In genomic region chr3:79252921-79253394, GRCm38 (mm10) we compare ENCODE assay signal across 10 mouse cellular contexts. TPM values are rescaled to one million over a fixed set of nuclear protein-coding genes. Genes with fewer than 3 reads are reported as not detected.
DNase-seq lines count a peak whose midpoint lies in the region; ATAC-seq and TF ChIP-seq lines count a peak whose summit lies in the region.
"Had no signal": no experiment of that assay in that cellular context is flagged by ENCODE, and none has a peak within 500 bp of the region (broad histone marks: within the 10 kb centered on the region; RNA-seq: fewer than 3 reads in every experiment).

No protein-coding gene starts in this region.

- WGBS in heart, embryonic 11.5 days (ENCODE audit: insufficient replicate concordance): 46% methylated on average over 5 of the region's 5 CpGs
- WGBS in forebrain, postnatal 0 days: 42% methylated on average over 5 of the region's 5 CpGs
- 56% methylated on average over 5 of the region's 5 CpGs for WGBS in midbrain, embryonic 13.5 days

- no peak for TF ChIP-seq CTCF in forebrain, postnatal 0 days (IDR thresholded peaks at IDR 0.05; ENCODE audit: low read depth)

- no peak overlapping the region for H3K4me3 ChIP-seq in heart, embryonic 11.5 days (ENCODE audit: low read depth, low read length)
- no peak overlapping the region for H3K4me3 ChIP-seq in forebrain, postnatal 0 days (ENCODE audit: low read depth, low read length)
- H3K4me3 ChIP-seq in midbrain, embryonic 13.5 days (replicated peaks): no peak overlapping the region
- H3K4me3 ChIP-seq: forebrain, embryonic 12.5 days; limb, embryonic 10.5 days had no signal

- H3K27ac ChIP-seq in heart, embryonic 11.5 days (ENCODE audit: low read depth, low read length): no peak overlapping the region
- no peak overlapping the region for H3K27ac ChIP-seq in forebrain, postnatal 0 days (ENCODE audit: low read depth, low read length)
- H3K27ac ChIP-seq in midbrain, embryonic 13.5 days: no peak overlapping the region
- H3K27ac ChIP-seq: forebrain, embryonic 12.5 days; limb, embryonic 10.5 days had no signal

- DNase-seq in heart, adult 8-10 months (ENCODE audit: low spot score): peak; percentile 68
- peak; percentile 61 for DNase-seq in A20 (ENCODE audit: low read depth, low spot score)
- peak; percentile 57 for DNase-seq in lung, postnatal 36 days
- DNase-seq in cerebellum, postnatal 4 days (ENCODE audit: low spot score in 2 of 2): no peak
- no peak for DNase-seq in forebrain, postnatal 0 days

- H3K4me2 ChIP-seq in heart, embryonic 11.5 days: no peak overlapping the region
- no peak overlapping the region for H3K4me2 ChIP-seq in forebrain, postnatal 0 days (ENCODE audit: low read depth)
- H3K4me2 ChIP-seq in midbrain, embryonic 13.5 days (replicated peaks): no peak overlapping the region
- H3K4me2 ChIP-seq: forebrain, embryonic 12.5 days had no signal

- H3K9me3 ChIP-seq in heart, embryonic 11.5 days (replicated peaks; ENCODE audit: control insufficient read depth, low read length): no peaks in the 10 kb centered on the region
- H3K9me3 ChIP-seq in forebrain, postnatal 0 days (ENCODE audit: low read length): no peaks in the 10 kb centered on the region
- 0 out of 2 replicates have a peak, but pooled peaks cover 4% of the 10 kb centered on the region for H3K9me3 ChIP-seq in midbrain, embryonic 13.5 days
- H3K9me3 ChIP-seq: limb, embryonic 10.5 days had no signal

- H3K9ac ChIP-seq in heart, embryonic 11.5 days (ENCODE audit: low read depth, low read length): no peak overlapping the region
- no peak overlapping the region for H3K9ac ChIP-seq in forebrain, postnatal 0 days
- H3K9ac ChIP-seq in midbrain, embryonic 13.5 days (replicated peaks): no peak overlapping the region
- H3K9ac ChIP-seq: forebrain, embryonic 12.5 days had no signal

- H3K27me3 ChIP-seq in heart, embryonic 11.5 days (ENCODE audit: control insufficient read depth, insufficient read depth, low read length): no peaks in the 10 kb centered on the region
- no peaks in the 10 kb centered on the region for H3K27me3 ChIP-seq in forebrain, postnatal 0 days (ENCODE audit: insufficient read depth, low read length)
- no peaks in the 10 kb centered on the region for H3K27me3 ChIP-seq in midbrain, embryonic 13.5 days
- H3K27me3 ChIP-seq: forebrain, embryonic 12.5 days had no signal

- no peak for ATAC-seq in heart, embryonic 11.5 days (replicated peaks; ENCODE audit: insufficient number of reproducible peaks, low FRiP score, low TSS enrichment)
- ATAC-seq in granulocyte monocyte progenitor cell, adult 5-6 weeks (replicated peaks; ENCODE audit: poor library complexity, severe bottlenecking): peak; percentile 88
- no peak for ATAC-seq in forebrain, postnatal 0 days
- no peak for ATAC-seq in midbrain, embryonic 13.5 days

- no peaks in the 10 kb centered on the region; the same call in 1 of the 2 replicates for H3K36me3 ChIP-seq in heart, embryonic 11.5 days (ENCODE audit: control insufficient read depth, insufficient read depth, low read length)
- H3K36me3 ChIP-seq in forebrain, postnatal 0 days (ENCODE audit: insufficient read depth): no peaks in the 10 kb centered on the region
- no peaks in the 10 kb centered on the region for H3K36me3 ChIP-seq in midbrain, embryonic 13.5 days
- H3K36me3 ChIP-seq: forebrain, embryonic 12.5 days; limb, embryonic 10.5 days had no signal

- H3K4me1 ChIP-seq in heart, embryonic 11.5 days (ENCODE audit: control insufficient read depth, insufficient read depth, low read length): peaks cover 13% of the 10 kb centered on the region
- H3K4me1 ChIP-seq in forebrain, postnatal 0 days (ENCODE audit: insufficient read depth): peaks cover 17% of the 10 kb centered on the region; the same call in 1 of the 2 replicates
- peaks cover 12% of the 10 kb centered on the region; the same call in 1 of the 2 replicates for H3K4me1 ChIP-seq in midbrain, embryonic 13.5 days (replicated peaks)

RNA-seq across cellular contexts. Expression of gene Rapgef2, which starts 33.4 kb away (rescaled TPM):
- total RNA-seq in heart, adult 8-10 months (2022): 10 to 100 TPM; 28.3 to 34.8 (median 32.0) TPM
- 5.4 and 5.9 TPM in 2 replicates for polyA plus RNA-seq in heart, embryonic 11.5 days (2014; fragmentation: Nextera tagmentation; extraction: Ambion mirVana)
- 17.4 and 19.4 TPM in 2 replicates for total RNA-seq in granulocyte monocyte progenitor cell, adult 5-6 weeks (2014; fragmentation: Nextera tagmentation)
- 15.5 and 21.0 TPM in 2 replicates for total RNA-seq in granulocyte monocyte progenitor cell, adult 5-6 weeks (2017)
- 46.9 and 61.5 TPM in 2 replicates for total RNA-seq in forebrain, postnatal 0 days (2014; rRNA removed)
- polyA plus RNA-seq in forebrain, postnatal 0 days (2015; fragmentation: Nextera tagmentation; extraction: Ambion mirVana): 5.4 and 8.9 TPM in 2 replicates
- 7.8 and 8.9 TPM in 2 replicates for polyA plus RNA-seq in midbrain, embryonic 13.5 days (2015; fragmentation: Nextera tagmentation; extraction: Ambion mirVana)

Comparison
In these comparisons a context has a peak if more than half of its experiments do, and no peak if none do; other contexts are left out.
1. DNase-seq: peak in heart, adult 8-10 months (single experiment), A20 (single experiment) and lung, postnatal 36 days (single experiment); none in cerebellum, postnatal 4 days (0 of 2) and forebrain, postnatal 0 days (single experiment).